Mouse (Mus musculus) small intestine, adult 2 months (tissue): Measurements from ENCODE around the gene Msi2. TPM values are rescaled to one million over a fixed set of nuclear protein-coding genes. Genes with fewer than 3 reads are reported as not detected.

Experiments used
- H3K27ac ChIP-seq: fragments of 200-500 bp; 2 replicates; pipeline ENCODE4 v1.5.1; 2012; ENCODE audit warnings: low read depth, low read length, control low read depth, inconsistent platforms; ENCODE audit not compliant: insufficient read depth
- H3K27me3 ChIP-seq: fragments of 200-500 bp; 2 replicates; pipeline ENCODE4 v1.6.1; 2012; ENCODE audit warnings: mild to moderate bottlenecking, moderate library complexity, low read length, inconsistent platforms; ENCODE audit not compliant: control insufficient read depth, insufficient read depth
- H3K36me3 ChIP-seq: fragments of 200-500 bp; 2 replicates; pipeline ENCODE4 v1.6.1; 2012; ENCODE audit warnings: mild to moderate bottlenecking, low read length, control low read depth, inconsistent platforms; ENCODE audit not compliant: control insufficient read depth, insufficient read depth
- H3K4me1 ChIP-seq: fragments of 200-500 bp; 2 replicates; pipeline ENCODE4 v1.6.1; 2012; ENCODE audit warnings: low read length, inconsistent platforms, mixed read lengths; ENCODE audit not compliant: control insufficient read depth, insufficient read depth, insufficient read length
- H3K4me3 ChIP-seq: fragments of 200-500 bp; 2 replicates; pipeline ENCODE4 v1.5.1; 2012; ENCODE audit warnings: low read depth, mild to moderate bottlenecking, control low read depth, inconsistent platforms, low read length, moderate library complexity
- CTCF ChIP-seq: fragments of 200-500 bp; IDR thresholded peaks from 2 replicates; pipeline ENCODE4 v1.5.1; 2012; ENCODE audit warnings: low read depth, mild to moderate bottlenecking, control low read depth, inconsistent platforms, low read length, moderate library complexity, mixed read lengths; ENCODE audit not compliant: insufficient replicate concordance, insufficient read length; ENCODE audit errors: extremely low read depth
- POLR2A ChIP-seq: fragments of 200-500 bp; IDR thresholded peaks from 2 replicates; pipeline ENCODE4 v1.6.1; 2012; ENCODE audit warnings: low read depth, mild to moderate bottlenecking, control low read depth, inconsistent platforms, low read length, moderate library complexity
- WGBS: fragments of 180-500 bp; shearing (Covaris S2); methylation state at CpG from one replicate; pipeline ENCODE4 v1.1.7; 2018; 5-methylcytosine and 5-hydroxymethylcytosine counted together
- polyA plus RNA-seq: library from polyadenylated mRNA; depleted of rRNA; stranded (reverse); fragments of >200 nt; gene quantifications from 2 replicates; pipeline ENCODE4 v1.2.3, GENCODE M21; 2012

Msi2 gene
- polyA plus RNA-seq, 1 experiment: 8.8 TPM

- no peak overlapping the region for H3K4me3 ChIP-seq
- peaks cover 36% of the 10 kb centered on the region for H3K4me1 ChIP-seq
- H3K36me3 ChIP-seq: no peaks in the 10 kb centered on the region
- TF ChIP-seq POLR2A: no peak
- TF ChIP-seq CTCF: no peak
- WGBS: 78% methylated on average over 6 of the region's 6 CpGs
- no peak overlapping the region for H3K27ac ChIP-seq
- no peaks in the 10 kb centered on the region for H3K27me3 ChIP-seq
These were observed 318.1 kb downstream of the Msi2 start for GRCm38 (mm10) chr11:88400235-88400634.

GRCm38 (mm10) chr11:88399431-88399830 lies 318.9 kb downstream of the Msi2 start:
- no peaks in the 10 kb centered on the region for H3K27me3 ChIP-seq
- no peak overlapping the region for H3K4me3 ChIP-seq
- no peaks in the 10 kb centered on the region for H3K36me3 ChIP-seq
- 83% methylated on average over 5 of the region's 5 CpGs for WGBS
- TF ChIP-seq CTCF (no peak), POLR2A (no peak)
- no peak overlapping the region for H3K27ac ChIP-seq
- H3K4me1 ChIP-seq: peaks cover 29% of the 10 kb centered on the region

- Histone ChIP-seq H3K36me3 (no peaks in the 10 kb centered on the region), H3K27me3 (no peaks in the 10 kb centered on the region), H3K27ac (no peak overlapping the region), H3K4me1 (peaks cover 29% of the 10 kb centered on the region), H3K4me3 (no peak overlapping the region)
- TF ChIP-seq CTCF: no peak
- TF ChIP-seq POLR2A: no peak
- WGBS: 65% methylated on average over 5 of the region's 5 CpGs
These were observed 319.3 kb downstream of the Msi2 start for GRCm38 (mm10) chr11:88399028-88399427.

- Histone ChIP-seq H3K4me3 (no peak overlapping the region), H3K27me3 (no peaks in the 10 kb centered on the region), H3K36me3 (no peaks in the 10 kb centered on the region), H3K27ac (no peak overlapping the region), H3K4me1 (peaks cover 10% of the 10 kb centered on the region)
- 42% methylated on average over 8 of the region's 8 CpGs for WGBS
- TF ChIP-seq POLR2A (no peak), CTCF (no peak)
These were observed 323.0 kb downstream of the Msi2 start for GRCm38 (mm10) chr11:88395076-88395990.

GRCm38 (mm10) chr11:88394341-88395075 lies 323.8 kb downstream of the Msi2 start:
- 72% methylated on average over 19 of the region's 19 CpGs for WGBS
- Histone ChIP-seq H3K27me3 (no peaks in the 10 kb centered on the region), H3K4me1 (peaks cover 10% of the 10 kb centered on the region), H3K36me3 (no peaks in the 10 kb centered on the region), H3K27ac (no peak overlapping the region), H3K4me3 (no peak overlapping the region)
- no peak for TF ChIP-seq POLR2A
- no peak for TF ChIP-seq CTCF

- 39% methylated on average over 10 of the region's 10 CpGs for WGBS
- Histone ChIP-seq H3K27ac (0 out of 2 replicates have a peak overlapping the region, but pooled peaks have one; percentile 1), H3K4me1 (peaks cover 7% of the 10 kb centered on the region), H3K36me3 (no peaks in the 10 kb centered on the region), H3K27me3 (no peaks in the 10 kb centered on the region), H3K4me3 (no peak overlapping the region)
- TF ChIP-seq CTCF (no peak), POLR2A (no peak)
These were observed 325.6 kb downstream of the Msi2 start for GRCm38 (mm10) chr11:88392715-88393114.
